8 mouse cellular contexts compared by ENCODE assay signal in the genomic region with DNA sequence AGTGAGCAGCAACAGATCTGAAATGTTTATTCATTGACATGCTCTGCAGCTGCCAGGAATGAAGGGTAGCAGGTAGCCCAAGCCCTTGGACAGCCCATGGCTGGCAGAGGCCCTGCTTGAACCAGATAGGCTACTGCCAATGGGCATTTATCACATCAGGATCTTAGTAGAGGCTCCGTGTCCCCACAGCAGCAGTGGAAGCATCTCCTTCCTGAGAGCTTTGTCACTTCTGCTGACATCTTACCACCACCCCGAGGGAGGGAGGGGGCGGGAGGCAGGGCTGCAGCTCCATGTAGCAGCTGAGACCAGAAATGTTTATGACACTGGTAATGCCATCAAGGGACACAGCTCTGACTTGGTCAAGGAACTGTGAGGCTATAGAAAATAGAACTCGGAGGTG. TPM values are rescaled to one million over a fixed set of nuclear protein-coding genes. Genes with fewer than 3 reads are reported as not detected.
DNase-seq lines count a peak whose midpoint lies in the region; ATAC-seq and TF ChIP-seq lines count a peak whose summit lies in the region.

No protein-coding gene starts in this region.

- intact Hi-C loops in left cerebral cortex, postnatal 4 days (cut with DNase I): no loop called here

- no peak overlapping the region for H3K9ac ChIP-seq in lung, embryonic 14.5 days
- no peak overlapping the region for H3K9ac ChIP-seq in hindbrain, embryonic 15.5 days

- H3K4me1 ChIP-seq in lung, embryonic 14.5 days (ENCODE audit: insufficient read depth): peaks cover 12% of the 10 kb centered on the region; the same call in 1 of the 2 replicates
- peaks cover 42% of the 10 kb centered on the region for H3K4me1 ChIP-seq in hindbrain, embryonic 15.5 days (replicated peaks)
- H3K4me1 ChIP-seq in small intestine, adult 2 months (ENCODE audit: control insufficient read depth, insufficient read depth, insufficient read length, low read length): peaks cover 25% of the 10 kb centered on the region; the same call in 1 of the 2 replicates

- no peak for ATAC-seq in lung, embryonic 14.5 days (ENCODE audit: insufficient read depth)
- ATAC-seq in hindbrain, embryonic 15.5 days (ENCODE audit: low FRiP score, low read depth): no peak

- TF ChIP-seq POLR2A in small intestine, adult 2 months (IDR thresholded peaks at IDR 0.05; ENCODE audit: low read depth, low read length): no peak

- TF ChIP-seq CTCF in lung, embryonic 14.5 days (IDR thresholded peaks at IDR 0.05; ENCODE audit: low read depth): no peak
- TF ChIP-seq CTCF in small intestine, adult 2 months (IDR thresholded peaks at IDR 0.05; ENCODE audit: extremely low read depth, insufficient read length, insufficient replicate concordance, low read depth, low read length): no peak

- peaks cover 19% of the 10 kb centered on the region for H3K27me3 ChIP-seq in lung, embryonic 14.5 days (ENCODE audit: insufficient read depth, low read length)
- peaks cover 19% of the 10 kb centered on the region for H3K27me3 ChIP-seq in hindbrain, embryonic 15.5 days
- no peaks in the 10 kb centered on the region for H3K27me3 ChIP-seq in small intestine, adult 2 months (ENCODE audit: control insufficient read depth, insufficient read depth, low read length)

- H3K27ac ChIP-seq in lung, embryonic 14.5 days (ENCODE audit: low read depth): no peak overlapping the region; the same call in 1 of the 2 replicates
- H3K27ac ChIP-seq in hindbrain, embryonic 15.5 days (replicated peaks): peak overlapping the region; percentile 88; the same call in 1 of the 2 replicates
- H3K27ac ChIP-seq in small intestine, adult 2 months (ENCODE audit: insufficient read depth, low read depth, low read length): peak overlapping the region; percentile 82

- no peaks in the 10 kb centered on the region for H3K9me3 ChIP-seq in lung, embryonic 14.5 days (ENCODE audit: low read depth, low read length)
- no peaks in the 10 kb centered on the region for H3K9me3 ChIP-seq in hindbrain, embryonic 15.5 days

- H3K4me2 ChIP-seq in lung, embryonic 14.5 days: peak overlapping the region; percentile 80; the same call in 1 of the 2 replicates
- peak overlapping the region; percentile 73; the same call in 1 of the 2 replicates for H3K4me2 ChIP-seq in hindbrain, embryonic 15.5 days

- 0 out of 2 replicates have a peak, but pooled peaks cover 4% of the 10 kb centered on the region for H3K36me3 ChIP-seq in lung, embryonic 14.5 days (ENCODE audit: insufficient read depth)
- H3K36me3 ChIP-seq in hindbrain, embryonic 15.5 days: peaks cover 11% of the 10 kb centered on the region
- H3K36me3 ChIP-seq in small intestine, adult 2 months (ENCODE audit: control insufficient read depth, insufficient read depth, low read length): peaks cover 6% of the 10 kb centered on the region; the same call in 1 of the 2 replicates

- peak; percentile 34 for DNase-seq in cerebellum, adult 9-11 months
- DNase-seq in cerebellum, postnatal 25 days: no peak
- DNase-seq in lung, embryonic 14.5 days: no peak
- DNase-seq in lung, postnatal 4 days: no peak
- no peak for DNase-seq in left cerebral cortex, postnatal 4 days
- DNase-seq in urinary bladder, postnatal 14 days (ENCODE audit: low spot score): no peak

- WGBS in lung, embryonic 14.5 days: 73% methylated on average over 4 of the region's 4 CpGs
- WGBS in hindbrain, embryonic 15.5 days: 88% methylated on average over 4 of the region's 4 CpGs
- WGBS in small intestine, adult 2 months: 71% methylated on average over 4 of the region's 4 CpGs

- no peak overlapping the region for H3K4me3 ChIP-seq in lung, embryonic 14.5 days (ENCODE audit: low read depth, low read length)
- no peak overlapping the region for H3K4me3 ChIP-seq in hindbrain, embryonic 15.5 days
- H3K4me3 ChIP-seq in small intestine, adult 2 months (ENCODE audit: low read depth, low read length): no peak overlapping the region

RNA-seq across cellular contexts. Expression of a gene that starts 6.9 kb away (rescaled TPM):
- 1.3 TPM in 2 replicates for polyA plus RNA-seq in lung, embryonic 14.5 days (2014; fragmentation: Nextera tagmentation; extraction: Ambion mirVana)
- 1.9 and 2.1 TPM in 2 replicates for polyA plus RNA-seq in hindbrain, embryonic 15.5 days (2015; fragmentation: Nextera tagmentation; extraction: Ambion mirVana)
- 3.9 and 6.1 TPM in 2 replicates for polyA plus RNA-seq in small intestine, adult 2 months (2012; rRNA removed)
- total RNA-seq in left cerebral cortex, postnatal 4 days (2021): not detected

RNA-seq across cellular contexts. Expression of a gene that starts 19.2 kb away (rescaled TPM):
- 0.47 and 0.60 TPM in 2 replicates for polyA plus RNA-seq in lung, embryonic 14.5 days (2014; fragmentation: Nextera tagmentation; extraction: Ambion mirVana)
- polyA plus RNA-seq in hindbrain, embryonic 15.5 days (2015; fragmentation: Nextera tagmentation; extraction: Ambion mirVana): 0.64 and 0.73 TPM in 2 replicates
- polyA plus RNA-seq in small intestine, adult 2 months (2012; rRNA removed): 2.1 and 6.3 TPM in 2 replicates
- 1 to 10 TPM; 1.3 to 1.5 TPM for total RNA-seq in left cerebral cortex, postnatal 4 days (2021)

RNA-seq across cellular contexts. Expression of a gene that starts 26.4 kb away (rescaled TPM):
- 2.1 and 3.0 TPM in 2 replicates for polyA plus RNA-seq in lung, embryonic 14.5 days (2014; fragmentation: Nextera tagmentation; extraction: Ambion mirVana)
- not detected in 2 replicates for polyA plus RNA-seq in hindbrain, embryonic 15.5 days (2015; fragmentation: Nextera tagmentation; extraction: Ambion mirVana)
- polyA plus RNA-seq in small intestine, adult 2 months (2012; rRNA removed): 5.2 and 9.1 TPM in 2 replicates
- total RNA-seq in left cerebral cortex, postnatal 4 days (2021): not detected

RNA-seq across cellular contexts. Expression of a gene that starts 40.2 kb away (rescaled TPM):
- 152 TPM in 2 replicates for polyA plus RNA-seq in lung, embryonic 14.5 days (2014; fragmentation: Nextera tagmentation; extraction: Ambion mirVana)
- polyA plus RNA-seq in hindbrain, embryonic 15.5 days (2015; fragmentation: Nextera tagmentation; extraction: Ambion mirVana): 114 and 120 TPM in 2 replicates
- 44.0 and 80.5 TPM in 2 replicates for polyA plus RNA-seq in small intestine, adult 2 months (2012; rRNA removed)
- total RNA-seq in left cerebral cortex, postnatal 4 days (2021): 100 to 1,000 TPM; 111 to 112 TPM

RNA-seq across cellular contexts. Expression of a gene that starts 40.4 kb away (rescaled TPM):
- polyA plus RNA-seq in lung, embryonic 14.5 days (2014; fragmentation: Nextera tagmentation; extraction: Ambion mirVana): 17.1 and 18.2 TPM in 2 replicates
- polyA plus RNA-seq in hindbrain, embryonic 15.5 days (2015; fragmentation: Nextera tagmentation; extraction: Ambion mirVana): 33.1 and 35.9 TPM in 2 replicates
- polyA plus RNA-seq in small intestine, adult 2 months (2012; rRNA removed): 5.5 and 7.4 TPM in 2 replicates
- total RNA-seq in left cerebral cortex, postnatal 4 days (2021): 10 to 100 TPM; 12.9 to 13.7 TPM
